Mouse (Mus musculus): ENCODE measurements at regions not wholly inside any gene's neighbourhood (a gene's known extent, or its start where the extent isn't known, plus 50 kb on each side); places are given as distances from the start of the nearest gene placed in this dataset.

- Histone ChIP-seq H3K9me3 (no peaks in the 10 kb centered on the region), H3K27me3 (replicated peaks) (no peaks in the 10 kb centered on the region), H3K4me2 (no peak overlapping the region), H3K4me1 (no peaks in the 10 kb centered on the region), H3K4me3 (replicated peaks) (no peak overlapping the region), H3K27ac (no peak overlapping the region), H3K36me3 (no peaks in the 10 kb centered on the region), H3K9ac (no peak overlapping the region)
- no peak for ATAC-seq (ENCODE audit: insufficient read depth, low FRiP score, low read depth)
- WGBS, result 51% methylated on average over 5 of the region's 5 CpGs
These were observed 444.9 kb upstream of the Fam92a start for GRCm38 (mm10) chr4:12616665-12617064.

DNA sequence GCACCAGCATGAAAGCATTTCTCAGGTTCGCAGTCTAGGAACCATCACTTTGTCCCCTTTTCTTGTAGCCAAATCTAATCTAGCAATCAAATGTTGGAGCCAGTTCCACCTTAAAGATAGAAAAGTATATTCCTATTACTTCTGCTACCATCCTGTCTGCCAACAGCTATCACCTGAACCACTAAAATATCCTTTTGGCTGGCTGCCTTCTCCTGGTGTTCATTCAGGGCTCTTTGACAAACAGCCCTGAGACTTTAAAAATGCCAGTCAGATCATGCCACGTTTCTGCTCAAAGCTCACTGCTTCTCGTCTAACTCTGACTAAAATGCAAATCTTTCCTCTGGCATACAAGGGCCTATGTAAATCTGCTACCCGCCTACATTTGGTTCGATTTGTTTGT, 439.7 kb upstream of the Fam92a start:
- 70% methylated on average over 5 of the region's 5 CpGs for WGBS

GRCm38 (mm10) chr4:12601165-12601919, 429.5 kb upstream of the Fam92a start:
- H3K27me3 ChIP-seq (replicated peaks), result no peaks in the 10 kb centered on the region
- ATAC-seq (ENCODE audit: insufficient read depth, low FRiP score, low read depth), result no peak
- WGBS, result 88% methylated on average over 15 of the region's 15 CpGs
- no peaks in the 10 kb centered on the region for H3K36me3 ChIP-seq
- no peak overlapping the region for H3K27ac ChIP-seq
- H3K9ac ChIP-seq, result no peak overlapping the region
- no peak overlapping the region for H3K4me3 ChIP-seq (replicated peaks)
- no peak overlapping the region for H3K4me2 ChIP-seq
- no peaks in the 10 kb centered on the region for H3K4me1 ChIP-seq
- H3K9me3 ChIP-seq, result no peaks in the 10 kb centered on the region

More for the DNA sequence above, 439.7 kb upstream of the Fam92a start:
- H3K4me2 ChIP-seq, result no peak overlapping the region
- no peak overlapping the region for H3K9ac ChIP-seq
- H3K27ac ChIP-seq, result no peak overlapping the region
- H3K4me1 ChIP-seq, result no peaks in the 10 kb centered on the region
- H3K36me3 ChIP-seq, result no peaks in the 10 kb centered on the region
- no peaks in the 10 kb centered on the region for H3K9me3 ChIP-seq
- H3K4me3 ChIP-seq (replicated peaks), result no peak overlapping the region
- H3K27me3 ChIP-seq (replicated peaks), result no peaks in the 10 kb centered on the region
- ATAC-seq (ENCODE audit: insufficient read depth, low FRiP score, low read depth), result no peak

DNA sequence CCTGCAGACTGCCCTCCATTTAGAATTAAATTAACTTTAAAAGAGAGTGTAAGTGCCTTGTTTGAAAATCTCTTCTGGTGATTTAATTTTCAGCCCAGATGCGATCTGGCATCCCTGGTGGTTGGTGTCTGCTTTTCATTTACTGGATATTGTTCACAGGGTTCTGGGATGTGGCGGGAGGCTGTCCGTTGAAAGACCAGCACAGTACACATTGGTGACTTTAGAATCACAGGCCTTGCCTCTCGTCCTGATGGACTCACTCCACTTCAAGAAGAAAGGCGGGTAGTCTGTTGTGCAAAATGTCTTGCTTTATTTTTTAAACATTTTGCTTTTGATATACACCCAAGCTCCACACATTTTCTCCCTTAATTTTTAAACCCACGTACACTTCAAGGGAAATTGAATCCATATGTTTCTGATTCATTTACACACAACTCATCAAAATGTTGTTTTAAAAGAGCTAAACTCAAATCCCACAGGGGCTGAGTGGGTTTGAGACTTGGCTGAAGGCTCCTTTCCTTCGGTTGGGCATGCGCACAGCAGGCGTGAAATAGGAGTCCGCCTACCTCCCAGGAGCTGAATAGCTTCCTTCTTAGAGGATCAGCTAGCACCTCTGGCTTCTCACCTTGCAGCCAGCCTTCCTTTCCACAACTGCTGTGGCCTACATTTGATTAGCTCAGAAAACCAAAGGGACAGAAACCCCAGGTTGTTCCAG, 424.1 kb upstream of the Fam92a start:
- H3K4me1 ChIP-seq, result no peaks in the 10 kb centered on the region
- H3K9ac ChIP-seq, result no peak overlapping the region
- H3K4me3 ChIP-seq (replicated peaks), result no peak overlapping the region
- H3K9me3 ChIP-seq, result no peaks in the 10 kb centered on the region
- no peak overlapping the region for H3K27ac ChIP-seq
- ATAC-seq (ENCODE audit: insufficient read depth, low FRiP score, low read depth), result no peak
- H3K4me2 ChIP-seq, result no peak overlapping the region
- 57% methylated on average over 10 of the region's 10 CpGs for WGBS
- H3K27me3 ChIP-seq (replicated peaks), result no peaks in the 10 kb centered on the region
- H3K36me3 ChIP-seq, result no peaks in the 10 kb centered on the region

DNA sequence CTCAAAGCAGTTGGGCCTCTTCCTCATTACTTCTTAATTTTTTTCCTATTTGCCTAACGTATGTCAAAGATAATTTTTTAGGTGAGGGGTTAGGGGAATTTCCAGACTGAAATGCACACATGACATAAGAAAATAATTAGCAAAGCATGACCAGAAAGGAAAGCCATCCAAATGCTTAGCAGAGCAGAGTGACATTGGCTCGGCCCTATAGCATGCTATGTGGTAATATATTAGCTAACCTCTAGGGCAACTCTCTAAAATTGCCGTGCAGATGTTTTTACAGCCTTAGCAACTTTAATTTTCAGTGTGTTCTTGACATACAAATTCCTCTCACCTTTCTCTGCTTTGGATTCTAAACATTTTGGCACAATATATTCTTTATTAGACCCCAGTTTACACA, 421.2 kb upstream of the Fam92a start:
- no peak for ATAC-seq (ENCODE audit: insufficient read depth, low FRiP score, low read depth)
- Histone ChIP-seq H3K36me3 (no peaks in the 10 kb centered on the region), H3K9ac (no peak overlapping the region), H3K27me3 (replicated peaks) (no peaks in the 10 kb centered on the region), H3K4me2 (no peak overlapping the region), H3K9me3 (no peaks in the 10 kb centered on the region), H3K4me3 (replicated peaks) (no peak overlapping the region), H3K4me1 (no peaks in the 10 kb centered on the region), H3K27ac (no peak overlapping the region)
- 57% methylated on average over 3 of the region's 3 CpGs for WGBS

- 82% methylated on average over 4 of the region's 4 CpGs for WGBS
- Histone ChIP-seq H3K27ac (no peak overlapping the region), H3K4me2 (no peak overlapping the region), H3K4me3 (replicated peaks) (no peak overlapping the region), H3K36me3 (no peaks in the 10 kb centered on the region), H3K9ac (no peak overlapping the region), H3K27me3 (replicated peaks) (no peaks in the 10 kb centered on the region), H3K9me3 (no peaks in the 10 kb centered on the region), H3K4me1 (no peaks in the 10 kb centered on the region)
- no peak for ATAC-seq (ENCODE audit: insufficient read depth, low FRiP score, low read depth)
These were observed 406.3 kb upstream of the Fam92a start for GRCm38 (mm10) chr4:12578102-12578501.

GRCm38 (mm10) chr4:12571881-12572280, 400.1 kb upstream of the Fam92a start:
- Histone ChIP-seq H3K9ac (no peak overlapping the region), H3K9me3 (no peaks in the 10 kb centered on the region), H3K27ac (no peak overlapping the region), H3K27me3 (replicated peaks) (no peaks in the 10 kb centered on the region), H3K4me2 (no peak overlapping the region), H3K4me1 (no peaks in the 10 kb centered on the region), H3K36me3 (no peaks in the 10 kb centered on the region), H3K4me3 (replicated peaks) (no peak overlapping the region)
- no peak for ATAC-seq (ENCODE audit: insufficient read depth, low FRiP score, low read depth)

DNA sequence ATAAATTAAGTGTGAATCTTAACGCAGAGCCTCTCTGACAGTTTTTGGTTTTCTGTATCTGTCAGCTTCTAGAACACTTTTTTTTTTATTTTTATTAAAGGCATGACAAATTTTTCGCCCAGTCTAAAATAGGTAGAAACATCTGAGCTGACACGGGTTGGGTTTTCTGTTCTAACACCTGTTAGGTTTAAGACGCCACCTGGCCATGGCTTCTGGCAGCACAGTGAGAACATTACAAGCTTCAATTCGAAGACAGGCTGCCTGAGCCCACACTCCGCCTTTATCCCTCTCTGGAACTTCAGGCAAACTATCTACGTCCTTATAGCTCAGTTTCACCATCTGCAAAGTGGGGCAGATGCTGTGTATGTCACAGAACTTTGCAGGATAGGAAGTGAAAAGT, 398.9 kb upstream of the Fam92a start:
- no peak overlapping the region for H3K4me2 ChIP-seq
- 75% methylated on average over 7 of the region's 7 CpGs for WGBS
- no peak for ATAC-seq (ENCODE audit: insufficient read depth, low FRiP score, low read depth)
- H3K27me3 ChIP-seq (replicated peaks), result no peaks in the 10 kb centered on the region
- no peak overlapping the region for H3K27ac ChIP-seq
- no peak overlapping the region for H3K4me3 ChIP-seq (replicated peaks)
- H3K9ac ChIP-seq, result no peak overlapping the region
- no peaks in the 10 kb centered on the region for H3K36me3 ChIP-seq
- H3K4me1 ChIP-seq, result no peaks in the 10 kb centered on the region
- H3K9me3 ChIP-seq, result no peaks in the 10 kb centered on the region

DNA sequence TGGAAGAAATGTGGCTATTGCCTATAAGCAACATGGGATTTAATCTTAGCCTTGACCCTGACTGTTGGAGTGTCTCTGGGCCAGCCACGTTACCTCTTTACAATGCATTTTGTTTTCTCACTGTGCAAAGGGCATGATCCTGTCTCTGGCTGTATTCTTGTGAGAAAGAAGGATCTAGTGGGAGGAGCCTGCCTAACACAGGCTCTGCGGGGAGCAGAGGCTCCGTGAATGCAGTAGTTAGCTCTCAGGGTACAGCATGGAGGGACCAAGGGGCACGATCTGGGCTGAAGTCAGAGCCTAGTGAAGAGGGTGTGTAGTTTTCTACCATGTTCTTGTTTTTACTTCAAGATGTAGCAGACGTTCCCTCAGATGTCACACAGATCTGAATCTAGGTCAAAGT, 395.8 kb upstream of the Fam92a start:
- Histone ChIP-seq H3K9me3 (no peaks in the 10 kb centered on the region), H3K4me1 (no peaks in the 10 kb centered on the region), H3K4me2 (no peak overlapping the region), H3K4me3 (replicated peaks) (no peak overlapping the region), H3K9ac (no peak overlapping the region), H3K36me3 (no peaks in the 10 kb centered on the region), H3K27ac (no peak overlapping the region), H3K27me3 (replicated peaks) (no peaks in the 10 kb centered on the region)
- ATAC-seq (ENCODE audit: insufficient read depth, low FRiP score, low read depth), result no peak
- 50% methylated on average over 5 of the region's 5 CpGs for WGBS

- H3K36me3 ChIP-seq, result no peaks in the 10 kb centered on the region
- 71% methylated on average over 1 of the region's 1 CpGs for WGBS
- H3K4me1 ChIP-seq, result no peaks in the 10 kb centered on the region
- H3K4me3 ChIP-seq (replicated peaks), result no peak overlapping the region
- H3K9me3 ChIP-seq, result no peaks in the 10 kb centered on the region
- H3K4me2 ChIP-seq, result no peak overlapping the region
- no peak overlapping the region for H3K9ac ChIP-seq
- no peak for ATAC-seq (ENCODE audit: insufficient read depth, low FRiP score, low read depth)
- H3K27me3 ChIP-seq (replicated peaks), result no peaks in the 10 kb centered on the region
- no peak overlapping the region for H3K27ac ChIP-seq
These were observed 391.2 kb upstream of the Fam92a start for GRCm38 (mm10) chr4:12563016-12563415.

DNA sequence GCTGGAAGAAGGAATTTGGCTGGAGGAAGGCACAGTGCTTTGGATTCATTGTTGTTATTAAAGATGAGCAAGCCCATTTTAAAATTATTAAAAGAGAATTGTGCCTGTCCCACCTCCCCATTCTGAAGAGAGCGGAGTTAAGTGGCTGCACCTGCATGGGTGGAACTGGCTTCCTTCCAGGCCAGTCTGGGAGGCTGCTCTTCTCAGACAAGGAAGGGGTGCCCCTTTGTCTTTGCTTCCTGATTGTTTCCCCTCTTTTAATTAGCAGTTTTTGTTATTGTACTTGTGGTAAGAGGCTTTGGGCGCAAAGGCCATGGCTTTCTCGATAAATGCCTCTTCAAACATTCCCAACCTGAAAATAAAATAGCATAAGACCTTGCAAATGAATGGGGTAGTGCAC, 388.7 kb upstream of the Fam92a start:
- Histone ChIP-seq H3K27me3 (replicated peaks) (no peaks in the 10 kb centered on the region), H3K36me3 (no peaks in the 10 kb centered on the region), H3K4me1 (no peaks in the 10 kb centered on the region), H3K9ac (no peak overlapping the region), H3K4me2 (no peak overlapping the region), H3K27ac (no peak overlapping the region), H3K9me3 (no peaks in the 10 kb centered on the region), H3K4me3 (replicated peaks) (no peak overlapping the region)
- no peak for ATAC-seq (ENCODE audit: insufficient read depth, low FRiP score, low read depth)
- WGBS, result 61% methylated on average over 3 of the region's 3 CpGs

DNA sequence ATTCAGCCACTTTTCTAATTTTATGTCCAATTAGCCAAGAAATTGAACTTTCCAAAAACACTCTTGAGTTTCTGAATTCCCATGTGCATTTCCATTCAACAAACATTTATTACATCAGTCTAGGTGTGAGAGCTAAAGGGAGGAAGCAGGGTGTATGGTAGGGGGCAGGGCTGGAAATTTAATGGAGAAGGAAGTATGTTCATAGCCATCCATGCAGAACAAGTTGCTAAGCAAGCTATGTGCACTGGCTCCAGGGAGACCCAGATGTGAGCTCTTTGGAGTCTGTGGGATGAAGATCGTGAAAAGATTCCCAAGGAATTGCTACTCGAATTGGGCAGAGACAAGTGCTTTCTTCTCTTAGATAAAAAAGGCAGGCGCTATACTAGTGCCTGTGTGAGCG, 388.2 kb upstream of the Fam92a start:
- no peak for ATAC-seq (ENCODE audit: insufficient read depth, low FRiP score, low read depth)
- Histone ChIP-seq H3K27ac (no peak overlapping the region), H3K27me3 (replicated peaks) (no peaks in the 10 kb centered on the region), H3K36me3 (no peaks in the 10 kb centered on the region), H3K4me1 (no peaks in the 10 kb centered on the region), H3K9me3 (no peaks in the 10 kb centered on the region), H3K4me3 (replicated peaks) (no peak overlapping the region), H3K4me2 (no peak overlapping the region), H3K9ac (no peak overlapping the region)
- 78% methylated on average over 4 of the region's 4 CpGs for WGBS

Measured in stomach, embryonic 15.5 days (tissue).